Mouse (Mus musculus) heart, adult 2 months (tissue): ENCODE measurements around the gene Rnf7. TPM values are rescaled to one million over a fixed set of nuclear protein-coding genes. Genes with fewer than 3 reads are reported as not detected.
"Not testable (repeated sequence)": the region's sequence is repeated elsewhere in the genome, so short reads cannot be mapped to it uniquely, and the experiment has no call there.

ENCODE experiments used
- DNase-seq, 2 experiments: peaks; one replicate each; pipeline ENCODE4 v3.0.0; 2021
- H3K27ac ChIP-seq: fragments of 200-600 bp; 2 replicates; pipeline ENCODE4 v1.8.1; 2022
- H3K27me3 ChIP-seq: fragments of 200-500 bp; 2 replicates; pipeline ENCODE4 v1.6.1; 2012; ENCODE audit warnings: mild to moderate bottlenecking, low read length, inconsistent platforms, mixed read lengths; ENCODE audit not compliant: control insufficient read depth, insufficient read depth
- H3K36me3 ChIP-seq: fragments of 200-500 bp; 2 replicates; pipeline ENCODE4 v1.6.1; 2012; ENCODE audit warnings: low read length, inconsistent platforms; ENCODE audit not compliant: control insufficient read depth, insufficient read depth
- H3K4me1 ChIP-seq: fragments of 200-500 bp; 2 replicates; pipeline ENCODE4 v1.6.1; 2011; ENCODE audit warnings: low read length; ENCODE audit not compliant: control insufficient read depth, insufficient read depth
- H3K4me3 ChIP-seq: fragments of 200-600 bp; 2 replicates; pipeline ENCODE4 v1.8.1; 2022
- H3K79me2 ChIP-seq: fragments of 200-500 bp; replicated peaks from 2 replicates; pipeline ENCODE4 v1.6.1; 2012; ENCODE audit warnings: mild to moderate bottlenecking, inconsistent platforms, low read length, moderate library complexity, mixed read lengths; ENCODE audit not compliant: control insufficient read depth, insufficient read depth
- H3K9ac ChIP-seq: fragments of 200-500 bp; 2 replicates; pipeline ENCODE4 v1.6.1; 2012; ENCODE audit warnings: low read depth, mild to moderate bottlenecking, control low read depth, inconsistent platforms, low read length, mixed read lengths
- CTCF ChIP-seq: fragments of 200-600 bp; IDR thresholded peaks from 2 replicates; pipeline ENCODE4 v1.8.1; 2022; ENCODE audit warnings: antibody characterized with exemption, mild to moderate bottlenecking, moderate library complexity
- EP300 ChIP-seq: fragments of 200-500 bp; IDR thresholded peaks from 2 replicates; pipeline ENCODE4 v1.6.1; 2011; ENCODE audit warnings: low read depth, low read length, control low read depth; ENCODE audit not compliant: insufficient read depth
- POLR2A ChIP-seq: fragments of 200-500 bp; IDR thresholded peaks from 2 replicates; pipeline ENCODE4 v1.6.1; 2011; ENCODE audit warnings: mild to moderate bottlenecking, low read depth, low read length, control low read depth; ENCODE audit not compliant: insufficient read depth
- WGBS: fragments of 180-500 bp; shearing (Covaris S2); methylation state at CpG from one replicate; pipeline ENCODE4 v1.1.7; 2018; 5-methylcytosine and 5-hydroxymethylcytosine counted together
- intact Hi-C: fragments of 180-260 bp; cut with DNase I; formaldehyde crosslinking; loops from one replicate; pipeline ENCODE4 v1.15.1; 2025
- polyA plus RNA-seq: library from polyadenylated mRNA; depleted of rRNA; stranded (reverse); fragments of >200 nt; gene quantifications from 2 replicates; pipeline ENCODE4 v1.2.3, GENCODE M21; 2012
- total RNA-seq, 2 experiments: library from RNA; stranded (reverse); gene quantifications; 2 replicates each; pipeline ENCODE4 v1.2.3; 2021

Gene Rnf7
- total and polyA plus RNA-seq, 3 experiments = 75.8 to 197 (median 84.5) TPM

DNA sequence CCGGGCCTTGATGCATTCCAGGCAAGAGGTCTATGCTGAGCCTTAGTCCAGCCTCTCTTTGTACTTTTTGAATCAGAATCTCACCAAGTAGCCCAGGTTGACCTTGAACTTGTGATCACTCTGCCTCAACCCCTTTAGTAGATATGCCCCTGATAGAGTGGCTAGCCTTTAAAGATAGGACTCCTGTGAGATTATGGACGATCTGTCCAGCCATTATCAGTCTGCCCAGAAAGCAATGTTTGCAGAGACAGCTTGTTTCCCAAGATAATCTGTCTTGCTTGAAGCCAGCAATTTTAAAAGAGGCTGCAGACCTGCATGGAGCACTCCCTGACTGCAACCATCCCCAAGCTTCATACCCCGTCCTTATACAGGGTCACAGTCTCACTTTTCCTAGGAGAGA, 4.6 kb upstream of the Rnf7 start:
- DNase-seq = no peak
- Histone ChIP-seq H3K27ac (no peak overlapping the region), H3K36me3 (no peaks in the 10 kb centered on the region), H3K4me1 (no peaks in the 10 kb centered on the region; the same call in 1 of the 2 replicates), H3K27me3 (no peaks in the 10 kb centered on the region), H3K4me3 (no peak overlapping the region), H3K79me2 (no peaks in the 10 kb centered on the region), H3K9ac (no peak overlapping the region)
- intact Hi-C loops = no loop called here
- WGBS = 43% methylated on average over 3 of the region's 3 CpGs
- TF ChIP-seq CTCF = no peak
- TF ChIP-seq POLR2A = no peak
- no peak for TF ChIP-seq EP300

DNA sequence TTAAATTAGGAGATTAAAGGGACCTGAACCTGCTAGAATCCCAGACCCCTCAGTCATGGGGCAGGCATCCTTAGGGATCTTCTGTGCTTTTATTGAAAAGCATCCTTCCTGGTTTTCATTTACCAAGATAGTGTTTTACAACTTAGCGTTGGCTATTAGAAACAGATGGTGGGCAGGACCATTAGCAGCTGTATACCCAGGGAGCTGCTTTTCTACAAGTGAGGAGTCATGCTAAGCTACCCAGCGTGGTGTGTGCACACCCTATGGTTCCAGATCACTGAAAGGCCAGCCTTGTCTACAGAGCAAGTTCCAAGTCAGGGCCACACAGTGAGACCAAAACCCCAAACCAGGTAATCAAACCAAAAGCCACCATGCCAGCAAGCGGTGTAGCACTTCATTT, 6.1 kb downstream of the Rnf7 start:
- H3K79me2 ChIP-seq = no peaks in the 10 kb centered on the region; the same call in 1 of the 2 replicates
- H3K4me1 ChIP-seq = peaks cover 1% of the 10 kb centered on the region
- TF ChIP-seq EP300 (no peak), POLR2A (no peak), CTCF (no peak)
- intact Hi-C loops = loop anchor here (10.0 kb wide), 1 partner anchor 518 kb away; the partner anchor contains the start of gene Xrn1
- H3K27me3 ChIP-seq = no peaks in the 10 kb centered on the region
- H3K9ac ChIP-seq = no peak overlapping the region
- H3K36me3 ChIP-seq = peaks cover 10% of the 10 kb centered on the region
- H3K27ac ChIP-seq = no peak overlapping the region
- no peak for DNase-seq
- H3K4me3 ChIP-seq = no peak overlapping the region
- 81% methylated on average over 3 of the region's 3 CpGs for WGBS

DNA sequence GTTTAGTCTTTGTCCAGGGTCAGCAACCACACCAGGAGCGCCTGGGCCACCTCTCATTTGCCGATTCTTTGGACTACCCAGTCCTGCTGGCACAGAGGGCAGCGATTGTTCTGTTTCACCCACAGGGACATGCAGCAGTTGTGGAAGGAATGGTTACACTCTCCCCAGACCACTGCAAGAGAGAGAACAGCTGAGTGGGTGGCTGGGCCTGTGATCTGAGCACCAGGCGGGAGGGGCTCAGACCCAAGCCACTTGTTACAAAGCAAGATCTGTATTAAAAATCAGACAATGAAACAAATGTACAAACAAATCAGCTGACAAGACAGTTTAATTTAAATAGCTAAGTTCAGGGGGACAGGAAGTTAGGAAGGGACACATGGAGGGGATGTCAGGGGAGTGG, 6.8 kb downstream of the Rnf7 start:
- not testable (repeated sequence) for DNase-seq, H3K36me3 ChIP-seq

DNA sequence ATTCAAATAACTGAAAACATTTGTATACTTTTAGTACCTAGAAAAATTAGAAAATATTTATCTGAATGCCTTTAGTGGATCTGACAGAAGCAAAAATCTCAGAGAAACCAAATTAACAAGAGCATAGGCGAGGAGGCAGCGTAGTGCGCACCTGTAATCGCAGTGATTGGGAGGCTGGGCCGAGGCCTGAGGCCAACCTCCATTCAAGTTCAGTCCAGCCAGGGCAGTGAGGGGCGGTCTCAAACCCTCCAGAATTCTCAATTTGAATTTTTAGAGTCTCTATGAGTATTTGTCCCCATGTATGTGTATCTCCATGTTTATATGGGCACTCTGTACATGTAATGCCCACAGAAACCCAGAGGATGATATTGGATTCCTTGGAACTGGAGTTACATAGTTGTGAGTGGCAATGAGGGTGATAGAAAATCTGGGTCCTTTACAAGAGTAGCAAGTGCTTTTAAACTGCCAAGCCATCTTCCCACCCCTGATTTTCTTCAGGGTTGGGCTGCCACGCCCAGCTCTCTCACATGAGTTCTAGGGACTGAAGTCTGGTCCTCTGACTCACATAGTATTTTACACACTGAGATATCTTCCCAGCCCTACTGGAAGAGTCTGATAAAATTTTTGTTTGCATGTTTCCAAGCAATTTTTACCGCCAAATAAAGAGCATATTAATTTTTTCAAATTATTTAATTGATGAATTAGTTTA, 8.1 kb downstream of the Rnf7 start:
- no peaks in the 10 kb centered on the region for H3K79me2 ChIP-seq
- no peak overlapping the region for H3K4me3 ChIP-seq
- peaks cover 6% of the 10 kb centered on the region; the same call in 1 of the 2 replicates for H3K36me3 ChIP-seq
- H3K4me1 ChIP-seq = no peaks in the 10 kb centered on the region; the same call in 1 of the 2 replicates
- DNase-seq = no peak
- 92% methylated on average over 8 of the region's 8 CpGs for WGBS
- no peak for TF ChIP-seq EP300
- no peak for TF ChIP-seq POLR2A
- TF ChIP-seq CTCF = no peak
- no peak overlapping the region for H3K27ac ChIP-seq
- intact Hi-C loops = loop anchor here (10.0 kb wide), 1 partner anchor 516 kb away; the partner anchor contains the start of gene Xrn1
- H3K9ac ChIP-seq = no peak overlapping the region
- H3K27me3 ChIP-seq = no peaks in the 10 kb centered on the region

More for the DNA sequence above, 6.8 kb downstream of the Rnf7 start:
- intact Hi-C loops = loop anchor here (10.0 kb wide), 1 partner anchor 517 kb away; the partner anchor contains the start of gene Xrn1
- not testable (repeated sequence) for H3K27me3 ChIP-seq, H3K27ac ChIP-seq, H3K9ac ChIP-seq, H3K4me1 ChIP-seq, H3K79me2 ChIP-seq, H3K4me3 ChIP-seq
- WGBS = 90% methylated on average over 4 of the region's 4 CpGs

DNA sequence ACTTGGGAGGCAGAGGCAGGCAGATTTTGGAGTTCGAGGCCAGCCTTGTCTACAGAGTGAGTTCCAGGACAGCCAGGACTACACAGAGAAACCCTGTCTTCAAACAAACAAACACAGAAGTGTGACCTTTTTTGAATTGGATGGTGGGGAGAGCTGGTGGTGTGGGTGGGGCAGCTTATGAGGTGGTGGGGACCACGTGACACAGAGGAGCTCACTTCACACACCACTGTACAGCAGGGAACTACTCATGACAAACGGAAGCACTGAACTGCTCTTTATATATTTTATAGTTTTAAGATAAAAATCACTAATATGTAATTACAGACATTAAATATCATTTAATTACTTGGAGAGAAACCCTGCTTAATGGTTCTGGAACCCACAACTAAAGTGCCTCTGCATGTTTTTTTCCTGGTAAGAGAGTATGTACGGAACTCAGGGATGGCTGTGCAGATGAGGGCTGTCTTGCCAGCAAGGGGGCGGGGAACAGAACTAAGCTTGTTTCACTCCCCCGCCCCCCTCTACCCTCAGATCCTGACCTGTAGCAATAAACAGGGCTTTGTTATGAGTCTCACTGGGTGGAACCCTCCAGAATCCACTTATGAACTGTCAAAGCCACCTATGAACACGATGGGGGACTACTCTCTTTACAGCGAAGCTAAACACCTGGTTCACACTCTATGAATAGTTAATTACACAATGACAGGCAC, 8.8 kb downstream of the Rnf7 start:
- H3K36me3 ChIP-seq = peaks cover 4% of the 10 kb centered on the region; the same call in 1 of the 2 replicates
- no peak for DNase-seq

DNA sequence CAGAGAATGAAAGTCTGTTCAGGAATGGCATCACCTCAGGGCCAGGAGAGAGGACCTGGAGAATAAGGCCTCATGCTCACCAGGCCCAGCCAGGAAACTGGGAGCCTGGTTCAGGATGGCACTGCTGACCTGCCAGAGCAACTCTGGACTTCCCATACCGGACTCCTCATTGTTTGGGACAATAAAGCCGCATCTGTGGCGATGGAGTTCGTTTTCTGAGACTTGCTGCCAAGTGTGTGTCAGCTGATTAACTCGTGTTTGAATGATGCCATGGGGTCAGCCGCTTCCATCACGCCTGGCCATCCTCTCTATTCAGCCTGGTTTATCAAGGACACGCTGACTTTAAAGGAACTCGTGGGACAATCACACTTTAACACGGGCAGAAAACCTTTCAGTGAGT, 14.8 kb downstream of the Rnf7 start:
- no peak overlapping the region for H3K4me3 ChIP-seq
- no peak overlapping the region for H3K9ac ChIP-seq
- WGBS = 42% methylated on average over 10 of the region's 10 CpGs
- intact Hi-C loops = no loop called here
- H3K27ac ChIP-seq = no peak overlapping the region
- H3K4me1 ChIP-seq = no peaks in the 10 kb centered on the region
- no peaks in the 10 kb centered on the region for H3K36me3 ChIP-seq
- TF ChIP-seq EP300 = no peak
- no peak for TF ChIP-seq POLR2A
- no peak for TF ChIP-seq CTCF
- DNase-seq = no peak
- H3K27me3 ChIP-seq = no peaks in the 10 kb centered on the region
- no peaks in the 10 kb centered on the region for H3K79me2 ChIP-seq

More for the DNA sequence above, 8.8 kb downstream of the Rnf7 start:
- intact Hi-C loops = loop anchor here (10.0 kb wide), 1 partner anchor 515 kb away; the partner anchor contains the start of gene Xrn1
- no peak overlapping the region for H3K27ac ChIP-seq
- no peaks in the 10 kb centered on the region for H3K4me1 ChIP-seq
- H3K9ac ChIP-seq = no peak overlapping the region
- H3K4me3 ChIP-seq = no peak overlapping the region
- H3K79me2 ChIP-seq = no peaks in the 10 kb centered on the region
- TF ChIP-seq CTCF = no peak
- no peak for TF ChIP-seq POLR2A
- TF ChIP-seq EP300 = no peak
- H3K27me3 ChIP-seq = no peaks in the 10 kb centered on the region
- 72% methylated on average over 8 of the region's 8 CpGs for whole genome bisulfite sequencing
